Mouse (Mus musculus): Measurements from ENCODE around the gene Slc25a48.

The Slc25a48 gene

GRCm38 (mm10) chr13:56438211-56439075 lies at the start of gene Slc25a48:
Gene Slc25a48, plus strand, starts transcription at chr13:56438355.
- peak in 1 of 2 experiments; percentile 73 for DNase-seq (ENCODE audit: inconsistent age in 2 of 2, low spot score in 1 of 2)

GRCm38 (mm10) chr13:56397572-56397971 lies 40.6 kb upstream of the Slc25a48 start:
- no peak for DNase-seq (ENCODE audit: inconsistent age in 2 of 2, low spot score in 1 of 2)

DNA sequence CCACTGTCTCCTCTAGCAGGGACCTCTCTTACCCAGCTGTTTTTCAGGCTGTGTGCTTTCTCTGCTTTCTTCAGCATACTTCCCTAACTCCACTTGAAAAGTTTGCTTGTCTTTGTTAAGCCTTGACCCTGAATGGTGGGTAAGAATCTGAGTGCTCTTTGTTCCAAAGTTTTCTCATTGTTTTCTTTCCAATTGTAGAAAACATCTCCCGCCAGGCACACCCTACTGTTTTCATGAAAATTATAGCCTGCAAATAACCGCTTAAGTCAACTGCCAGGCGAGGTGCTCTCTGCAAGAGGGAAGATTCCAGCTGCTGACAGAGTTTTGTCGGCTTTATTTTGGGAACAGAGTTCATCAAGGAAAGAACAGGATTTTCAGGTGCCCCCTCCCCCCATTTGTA lies 37.0 kb upstream of the Slc25a48 start:
- no peak for DNase-seq (ENCODE audit: inconsistent age in 2 of 2, low spot score in 1 of 2)

- DNase-seq (ENCODE audit: inconsistent age in 2 of 2, low spot score in 1 of 2): no peak
Observed at GRCm38 (mm10) chr13:56403381-56404086, 34.6 kb upstream of the Slc25a48 start.

- no peak for DNase-seq (ENCODE audit: inconsistent age in 2 of 2, low spot score in 1 of 2)
Observed at GRCm38 (mm10) chr13:56404511-56405140, 33.5 kb upstream of the Slc25a48 start.

DNA sequence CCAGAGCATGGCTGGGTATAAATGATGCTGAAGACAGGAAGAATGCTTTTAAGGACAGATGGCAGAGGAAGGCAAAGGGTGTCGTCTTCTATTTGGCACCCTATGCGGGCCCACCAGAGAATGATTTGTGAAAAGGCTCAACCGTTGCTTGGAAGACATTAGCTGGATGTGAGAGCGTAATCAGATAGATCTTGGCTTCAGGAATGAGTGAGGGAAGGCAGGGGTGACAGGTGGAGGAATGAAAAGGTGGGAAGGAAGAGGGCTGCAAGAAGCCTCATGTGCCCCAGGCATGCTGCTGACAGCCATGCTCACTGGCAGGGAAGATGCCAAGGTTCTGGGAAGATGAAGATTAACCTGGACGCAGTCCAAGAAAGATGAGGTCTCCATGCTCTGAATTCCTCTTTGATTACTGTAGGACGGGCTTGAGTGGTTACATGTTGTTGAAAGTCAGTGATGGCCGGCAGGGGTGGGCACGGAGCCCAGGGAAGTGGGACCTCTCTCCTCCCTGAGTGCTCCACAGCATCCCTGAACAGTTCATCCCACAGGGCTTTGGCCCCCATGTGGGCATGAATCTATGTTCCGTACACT lies 25.8 kb upstream of the Slc25a48 start:
- DNase-seq (ENCODE audit: inconsistent age in 2 of 2, low spot score in 1 of 2): no peak

GRCm38 (mm10) chr13:56418685-56419483 lies 19.3 kb upstream of the Slc25a48 start:
- no peak for DNase-seq (ENCODE audit: inconsistent age in 2 of 2, low spot score in 1 of 2)

GRCm38 (mm10) chr13:56419538-56419937 lies 18.6 kb upstream of the Slc25a48 start:
- no peak for DNase-seq (ENCODE audit: inconsistent age in 2 of 2, low spot score in 1 of 2)

- peak; percentile 42 to 86 for DNase-seq (ENCODE audit: inconsistent age in 2 of 2, low spot score in 1 of 2)
Observed at GRCm38 (mm10) chr13:56422072-56422723, 16.0 kb upstream of the Slc25a48 start.

DNA sequence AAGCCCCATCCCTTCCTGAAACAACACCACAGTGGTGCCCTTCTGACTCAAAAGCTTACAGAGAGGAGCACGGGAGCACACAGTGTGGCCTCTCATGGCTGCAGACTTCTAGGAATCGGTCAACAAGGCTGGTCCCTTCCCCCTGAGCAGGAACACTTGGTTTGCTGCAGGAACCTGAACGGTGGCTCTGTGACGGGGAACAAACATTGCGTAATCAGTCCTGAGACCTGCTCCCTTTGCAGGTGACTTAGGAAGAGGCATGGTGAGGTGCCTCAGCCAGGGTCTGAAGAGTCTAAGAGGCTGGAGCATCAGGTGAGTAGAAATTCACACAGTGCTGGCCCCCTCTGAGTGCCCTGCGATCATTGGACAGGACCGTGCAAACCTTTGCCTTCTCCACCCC lies 12.2 kb upstream of the Slc25a48 start:
- DNase-seq (ENCODE audit: inconsistent age in 2 of 2, low spot score in 1 of 2): no peak

DNA sequence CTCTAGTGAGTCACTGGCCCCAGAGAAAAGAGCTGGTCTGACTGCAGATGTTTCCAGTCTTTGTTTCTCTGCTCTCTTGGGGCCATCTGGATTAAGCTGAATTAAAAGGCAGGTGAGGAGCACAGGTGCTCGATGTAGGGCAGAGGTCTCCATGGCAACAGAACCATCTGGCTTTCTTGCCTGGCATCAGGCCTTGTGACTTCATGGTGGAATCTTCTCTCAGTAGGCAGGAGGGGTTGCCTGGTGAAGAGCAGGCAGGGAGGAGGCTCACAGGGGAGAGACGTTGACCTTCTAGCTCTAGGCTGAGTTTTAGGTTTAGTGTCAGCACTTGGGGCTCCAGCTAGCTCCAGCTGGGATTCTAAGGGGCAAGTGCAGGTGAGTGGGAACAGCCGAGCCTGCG lies 11.8 kb upstream of the Slc25a48 start, which contains the start of gene Gm3045:
Gene Gm3045 (plus strand): TSS at position 230 of the 400 bp plus-strand sequence.
- no peak for DNase-seq (ENCODE audit: inconsistent age in 2 of 2, low spot score in 1 of 2)

- DNase-seq (ENCODE audit: inconsistent age in 2 of 2, low spot score in 1 of 2): peak; percentile 42 to 81
Observed at GRCm38 (mm10) chr13:56428724-56429500, 9.2 kb upstream of the Slc25a48 start.

- DNase-seq (ENCODE audit: inconsistent age in 2 of 2, low spot score in 1 of 2): no peak
Observed at GRCm38 (mm10) chr13:56432496-56432895, 5.7 kb upstream of the Slc25a48 start.

GRCm38 (mm10) chr13:56433466-56433865 lies 4.7 kb upstream of the Slc25a48 start:
- peak; percentile 27 to 76 for DNase-seq (ENCODE audit: inconsistent age in 2 of 2, low spot score in 1 of 2)

GRCm38 (mm10) chr13:56434311-56434751 lies 3.8 kb upstream of the Slc25a48 start:
- DNase-seq (ENCODE audit: inconsistent age in 2 of 2, low spot score in 1 of 2): peak; percentile 48 to 69

GRCm38 (mm10) chr13:56435615-56436287 lies 2.4 kb upstream of the Slc25a48 start:
- no peak for DNase-seq (ENCODE audit: inconsistent age in 2 of 2, low spot score in 1 of 2)

- DNase-seq (ENCODE audit: inconsistent age in 2 of 2, low spot score in 1 of 2): no peak
Observed at GRCm38 (mm10) chr13:56443411-56443810, 5.3 kb downstream of the Slc25a48 start.

GRCm38 (mm10) chr13:56444112-56444511 lies 6.0 kb downstream of the Slc25a48 start:
- no peak for DNase-seq (ENCODE audit: inconsistent age in 2 of 2, low spot score in 1 of 2)

Measured in adrenal gland, adult (tissue).